Mouse (Mus musculus): ENCODE data around the gene Kif23.

Kif23 gene

DNA sequence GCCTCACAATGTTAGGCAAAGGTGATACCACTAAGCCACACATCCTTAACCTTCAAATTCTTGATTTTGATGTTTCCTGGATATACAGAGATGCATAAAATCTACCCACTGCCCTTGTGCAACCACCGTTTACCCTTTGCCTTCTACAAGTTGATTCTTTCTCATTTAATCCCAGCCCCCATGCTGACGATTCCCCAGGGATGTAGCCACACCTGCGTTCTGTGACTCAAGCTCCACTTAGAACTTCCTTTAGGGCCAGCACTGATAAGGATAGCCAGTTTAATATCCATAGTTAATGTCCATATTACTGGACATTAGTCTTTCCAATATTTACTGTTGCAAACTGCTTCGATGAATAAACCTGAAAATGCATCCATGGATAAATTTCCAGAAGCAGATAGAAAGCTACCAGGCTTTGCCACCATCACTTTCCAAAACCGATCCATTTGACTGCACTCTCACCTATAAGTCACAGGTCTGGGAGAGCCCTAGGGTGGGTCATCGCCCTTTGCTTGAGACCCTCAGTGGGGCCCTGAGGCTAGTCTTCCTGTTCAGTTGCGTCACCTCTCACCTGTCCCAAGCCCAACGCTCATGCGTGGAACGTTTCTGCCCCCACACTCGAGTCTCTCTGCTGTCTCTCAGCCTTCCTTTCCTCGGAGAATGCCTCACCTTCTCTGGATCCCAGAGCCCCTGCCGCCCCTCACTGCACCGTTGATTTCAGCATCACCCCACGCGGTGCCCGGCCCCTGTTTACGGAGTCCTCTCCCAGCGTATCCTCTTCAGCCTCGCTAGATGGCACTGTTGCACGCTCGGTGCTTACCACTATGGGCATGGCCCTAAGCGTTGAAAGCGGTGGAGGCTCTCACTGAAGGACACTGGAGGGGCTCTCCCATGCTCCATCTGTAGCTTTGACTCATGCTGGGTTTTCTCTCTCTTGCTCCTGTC is 1.1 kb upstream of the Kif23 start:
- DNase-seq (ENCODE audit: low read depth, low spot score) = peak; percentile 79

DNA sequence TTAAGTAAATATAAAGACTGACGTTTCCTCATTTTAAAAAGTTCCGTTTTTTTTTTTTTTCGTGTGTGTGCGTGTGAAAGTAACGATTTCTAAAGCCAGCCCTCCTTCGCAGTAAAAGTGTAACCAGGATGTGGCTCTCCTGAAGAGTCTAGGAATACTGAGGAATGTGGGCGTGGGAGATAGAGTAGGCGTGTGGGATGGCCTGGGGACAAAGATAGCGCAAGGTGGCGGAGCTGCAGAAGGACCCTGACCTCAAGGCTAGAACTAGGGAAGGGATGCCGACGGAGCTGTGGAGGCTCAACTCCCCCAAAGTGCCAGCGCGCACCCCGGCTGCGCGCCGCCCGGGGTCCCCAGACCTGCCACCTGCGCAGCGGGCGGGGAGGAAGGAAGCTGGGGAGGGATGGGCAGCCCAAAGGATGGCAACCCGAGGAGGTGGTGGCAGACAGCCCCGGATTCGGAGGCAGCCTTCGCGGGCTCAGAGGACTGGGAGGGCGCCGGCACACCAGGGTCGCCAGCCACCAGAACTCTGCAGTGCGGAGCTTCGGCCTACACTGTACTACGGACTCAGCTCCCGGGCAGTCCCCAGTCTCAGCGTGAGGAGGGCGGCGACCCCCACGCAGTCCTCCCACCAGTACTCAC is 482 bp downstream of the Kif23 start:
- no peak for DNase-seq (ENCODE audit: low read depth, low spot score)

DNA sequence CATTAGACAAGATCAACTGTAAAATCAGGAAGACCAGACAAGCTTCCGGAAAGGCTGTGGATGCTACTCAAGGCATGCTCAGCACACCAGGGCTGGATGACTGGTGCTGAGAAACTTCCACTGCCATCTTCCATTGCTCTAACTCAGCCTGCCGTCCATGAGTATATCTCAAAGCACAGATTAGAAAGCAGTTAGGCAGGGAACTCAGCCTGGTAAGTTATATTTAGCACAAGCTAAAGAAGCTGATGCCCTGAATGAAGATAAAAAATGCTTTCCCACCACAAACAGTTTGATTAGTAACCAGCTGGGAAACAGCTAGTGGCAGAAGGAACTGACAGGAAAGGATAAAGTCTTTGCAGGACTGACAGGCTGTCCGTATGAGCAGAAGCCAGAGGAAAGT is 5.5 kb downstream of the Kif23 start:
- no peak for DNase-seq (ENCODE audit: low read depth, low spot score)

DNA sequence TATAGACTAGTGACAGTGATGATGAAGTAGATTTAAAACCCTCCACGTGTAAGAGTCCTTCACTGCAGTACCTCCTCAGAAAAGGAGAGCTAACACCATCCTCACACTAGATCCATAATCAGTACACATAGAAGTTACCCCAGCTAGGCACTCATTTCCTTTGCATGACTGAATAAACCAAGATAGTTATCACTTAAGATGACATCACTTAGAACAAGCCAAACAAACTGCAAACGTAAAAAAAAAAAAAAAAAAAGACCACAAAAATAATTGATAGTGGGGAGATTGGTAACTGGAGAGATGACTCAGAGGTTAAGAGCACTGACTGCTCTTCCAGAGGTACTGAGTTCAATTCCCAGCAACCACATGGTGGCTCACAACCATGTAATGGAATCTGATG is 13.2 kb downstream of the Kif23 start:
- DNase-seq (ENCODE audit: low read depth, low spot score) = no peak

DNA sequence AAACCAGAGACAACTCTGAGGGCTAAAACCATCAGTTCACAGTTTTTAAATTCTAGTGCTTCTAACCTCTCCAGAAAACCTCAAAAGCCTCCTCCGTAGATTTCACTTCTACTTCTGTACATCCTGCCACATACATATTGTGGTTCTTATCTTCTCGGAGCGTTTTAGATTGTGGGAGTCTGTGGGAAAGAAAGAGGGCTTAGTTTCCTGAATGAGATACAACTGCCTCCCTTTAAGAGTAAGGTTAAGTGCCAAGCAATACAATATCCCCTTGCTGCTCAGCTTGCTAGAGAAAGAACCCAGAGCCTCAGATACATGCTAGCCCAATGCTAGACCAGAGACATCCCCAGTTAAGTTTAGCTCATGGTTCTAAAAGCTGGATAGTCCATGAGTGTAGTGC is 14.6 kb downstream of the Kif23 start:
- DNase-seq (ENCODE audit: low read depth, low spot score) = no peak

DNA sequence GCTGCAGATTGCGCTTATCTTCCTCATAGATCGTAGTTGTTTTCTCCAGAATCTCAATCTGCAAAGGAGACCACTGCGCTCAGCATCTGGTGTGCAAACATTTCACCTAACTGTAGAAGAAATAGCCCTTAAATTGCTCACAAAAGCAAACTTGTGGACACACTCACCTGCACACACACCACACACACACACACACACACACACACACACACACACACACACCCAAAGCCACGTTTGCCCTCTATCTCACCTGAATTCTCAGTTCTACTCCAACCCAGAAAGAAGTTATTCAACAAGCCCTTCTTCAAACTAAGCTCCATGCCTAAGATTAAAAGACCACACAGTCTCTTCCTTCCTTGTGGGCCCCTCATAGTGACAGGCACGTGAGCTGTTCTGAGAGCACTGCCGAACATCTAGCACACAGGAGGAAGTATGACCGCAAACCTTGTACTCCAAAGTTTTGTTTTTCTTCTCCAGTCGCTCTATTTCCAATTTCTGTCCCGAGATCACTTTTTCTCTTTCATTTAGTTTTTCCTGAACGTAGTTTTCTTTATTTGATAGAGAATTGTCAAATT is 21.4 kb downstream of the Kif23 start:
- no peak for DNase-seq (ENCODE audit: low read depth, low spot score)

DNA sequence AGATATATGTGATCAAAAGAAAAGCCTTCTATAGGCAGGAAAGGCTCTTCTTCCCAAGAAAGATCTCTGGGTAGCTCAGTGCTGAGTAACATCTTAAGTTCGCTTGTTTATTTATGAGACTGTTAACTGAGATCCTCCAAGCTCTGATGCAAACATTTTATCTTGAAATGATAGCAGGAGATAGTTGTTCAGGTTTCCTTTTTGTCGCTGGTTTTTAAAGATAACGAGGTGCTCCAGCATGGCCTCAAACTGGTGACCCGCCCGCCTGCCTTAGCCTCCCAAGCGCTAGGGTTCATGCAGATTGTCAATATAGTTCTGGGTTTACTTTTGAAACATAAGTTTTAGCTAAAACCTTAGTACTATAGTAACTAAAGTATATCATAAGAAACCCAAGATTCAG is 26.2 kb downstream of the Kif23 start:
- no peak for DNase-seq (ENCODE audit: low read depth, low spot score)

DNA sequence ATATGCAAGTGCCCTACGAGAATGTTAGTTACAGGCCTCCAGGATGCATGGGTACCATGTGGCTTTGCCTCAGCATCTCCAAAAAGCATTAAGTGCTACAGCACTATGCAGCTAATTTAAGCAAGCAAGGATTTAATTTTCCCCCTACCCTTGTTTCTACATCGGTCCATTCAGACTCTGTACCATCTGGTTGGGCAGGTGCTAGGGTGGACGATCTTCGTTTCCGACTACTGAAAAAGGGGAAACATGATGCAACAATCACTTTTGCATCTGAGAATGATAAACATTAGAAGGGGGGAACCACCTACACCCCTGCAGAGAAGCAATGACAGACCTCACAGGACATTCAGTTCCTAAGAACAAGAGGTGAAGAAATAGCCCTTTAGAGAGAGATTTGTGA is 27.1 kb downstream of the Kif23 start:
- DNase-seq (ENCODE audit: low read depth, low spot score) = no peak

DNA sequence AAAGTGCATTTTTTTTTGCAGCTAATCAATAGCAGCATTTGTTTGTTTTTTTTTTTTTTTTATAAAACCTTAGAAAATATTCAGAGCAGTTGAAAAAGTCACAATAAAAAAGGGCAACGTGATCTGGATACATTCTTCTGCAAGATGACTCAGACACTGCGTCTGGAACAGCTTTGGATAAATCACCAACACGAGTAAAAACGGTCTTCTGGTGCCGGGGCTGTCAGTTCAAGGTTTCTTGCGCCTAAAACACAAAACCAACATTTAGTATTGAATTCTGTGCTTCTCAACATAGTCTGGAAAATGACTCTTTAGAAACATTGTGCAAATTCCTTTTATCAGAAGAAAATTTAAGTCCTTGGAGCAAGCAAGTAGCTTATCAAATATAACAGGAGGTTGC is 29.1 kb downstream of the Kif23 start:
- no peak for DNase-seq (ENCODE audit: low read depth, low spot score)

DNA sequence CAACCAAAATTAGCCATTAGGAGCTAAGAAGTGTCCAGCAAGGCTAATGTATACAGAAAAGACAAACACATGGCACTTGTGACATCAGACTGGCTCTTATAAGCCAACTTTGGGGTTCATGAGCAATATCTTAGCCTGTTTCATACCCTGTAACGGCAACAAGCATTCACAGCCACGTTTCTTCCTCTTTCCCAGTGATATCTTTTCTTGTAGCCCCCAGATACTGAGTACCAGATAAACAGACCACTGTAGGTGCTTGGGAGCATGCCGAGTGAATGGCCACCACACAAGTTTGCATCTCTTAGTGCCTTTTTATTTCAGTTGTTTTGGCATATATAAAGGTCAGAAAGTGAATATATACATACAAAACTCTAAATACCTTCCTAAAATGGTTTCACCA is 29.6 kb downstream of the Kif23 start:
- no peak for DNase-seq (ENCODE audit: low read depth, low spot score)

DNA sequence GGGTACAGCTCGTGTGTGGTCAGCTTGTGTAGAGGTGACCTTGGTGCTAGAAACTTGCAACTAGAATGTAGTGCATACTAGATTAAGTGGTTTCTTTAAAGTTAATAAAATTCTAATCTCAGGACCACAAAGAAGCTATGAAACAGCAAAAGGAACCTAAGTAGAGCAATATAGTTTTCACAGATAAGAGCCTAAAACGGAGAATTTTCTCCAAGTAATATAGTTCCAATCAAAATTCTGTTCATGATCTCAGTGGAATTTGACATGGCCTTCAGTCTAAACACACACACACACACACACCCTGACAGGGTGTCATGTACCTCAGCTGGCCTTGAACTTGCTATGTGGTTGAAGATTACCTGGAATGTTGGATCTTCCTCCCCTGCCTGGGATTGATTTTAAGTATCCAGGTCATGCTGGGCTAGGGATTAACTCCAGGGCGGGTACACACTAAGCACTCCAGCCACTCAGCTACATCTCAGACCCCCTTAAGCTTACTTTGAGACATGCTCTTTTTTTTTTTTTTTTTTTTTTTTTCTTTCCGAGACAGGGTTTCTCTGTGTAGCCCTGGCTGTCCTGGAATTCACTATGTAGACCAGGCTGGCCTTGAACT is 31.1 kb downstream of the Kif23 start:
- DNase-seq (ENCODE audit: low read depth, low spot score) = no peak

DNA sequence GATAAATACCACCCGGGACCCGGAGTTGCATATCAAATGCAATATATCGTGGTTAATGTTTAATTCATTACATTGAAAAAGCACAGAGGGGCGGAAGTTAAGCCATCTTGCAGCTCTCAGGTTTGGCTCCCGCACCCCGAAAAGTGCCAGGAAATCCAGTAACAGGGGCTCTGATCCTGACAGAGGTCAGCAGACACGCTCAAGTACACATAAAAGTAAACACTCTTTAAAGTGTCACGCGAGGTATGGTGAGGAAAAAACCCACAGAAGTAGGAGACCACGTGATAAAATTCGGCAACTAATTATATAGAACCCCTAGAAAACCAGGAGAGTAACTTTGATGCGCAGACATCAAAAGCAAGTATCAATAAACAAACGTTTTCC is 31.7 kb downstream of the Kif23 start:
- no peak for DNase-seq (ENCODE audit: low read depth, low spot score)

DNA sequence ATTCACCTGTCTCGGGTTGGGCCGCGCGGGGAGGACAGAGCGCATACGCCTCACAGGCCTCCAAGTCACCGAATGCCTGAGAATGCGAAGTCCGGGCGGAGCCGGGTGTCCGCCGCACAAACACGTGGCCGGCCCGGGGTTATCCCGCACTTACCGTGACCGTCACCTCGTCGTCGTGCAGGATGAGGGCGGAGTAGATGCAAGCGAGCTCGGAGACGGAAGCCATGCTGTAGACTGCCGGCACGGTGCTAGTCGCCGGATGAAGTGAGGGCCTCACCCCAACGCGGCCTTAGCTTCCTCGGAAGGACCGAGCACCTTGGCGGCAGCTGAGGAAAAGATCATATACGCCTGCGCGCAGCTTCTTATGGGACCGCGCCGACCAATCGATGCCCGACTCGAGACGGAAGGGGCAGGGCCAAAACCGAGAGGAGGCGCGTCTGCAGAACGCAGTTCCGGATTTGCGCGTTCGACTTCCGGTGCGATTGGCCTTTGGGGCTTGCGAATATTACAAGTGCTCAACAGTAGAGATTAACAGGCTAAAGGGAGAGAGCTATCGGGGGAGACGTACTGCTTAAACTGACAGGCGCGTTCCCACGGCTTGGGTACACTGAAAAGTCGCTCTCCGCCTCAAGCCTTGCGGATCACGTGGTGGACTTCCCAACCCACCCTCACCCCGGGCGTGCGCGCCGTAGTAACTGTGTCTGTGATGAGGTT is 32.2 kb downstream of the Kif23 start, which contains the start of gene Rplp1:
Gene Rplp1 (minus strand): TSS at position 340 of the 714 bp plus-strand sequence.
- DNase-seq (ENCODE audit: low read depth, low spot score) = peak; percentile 95

DNA sequence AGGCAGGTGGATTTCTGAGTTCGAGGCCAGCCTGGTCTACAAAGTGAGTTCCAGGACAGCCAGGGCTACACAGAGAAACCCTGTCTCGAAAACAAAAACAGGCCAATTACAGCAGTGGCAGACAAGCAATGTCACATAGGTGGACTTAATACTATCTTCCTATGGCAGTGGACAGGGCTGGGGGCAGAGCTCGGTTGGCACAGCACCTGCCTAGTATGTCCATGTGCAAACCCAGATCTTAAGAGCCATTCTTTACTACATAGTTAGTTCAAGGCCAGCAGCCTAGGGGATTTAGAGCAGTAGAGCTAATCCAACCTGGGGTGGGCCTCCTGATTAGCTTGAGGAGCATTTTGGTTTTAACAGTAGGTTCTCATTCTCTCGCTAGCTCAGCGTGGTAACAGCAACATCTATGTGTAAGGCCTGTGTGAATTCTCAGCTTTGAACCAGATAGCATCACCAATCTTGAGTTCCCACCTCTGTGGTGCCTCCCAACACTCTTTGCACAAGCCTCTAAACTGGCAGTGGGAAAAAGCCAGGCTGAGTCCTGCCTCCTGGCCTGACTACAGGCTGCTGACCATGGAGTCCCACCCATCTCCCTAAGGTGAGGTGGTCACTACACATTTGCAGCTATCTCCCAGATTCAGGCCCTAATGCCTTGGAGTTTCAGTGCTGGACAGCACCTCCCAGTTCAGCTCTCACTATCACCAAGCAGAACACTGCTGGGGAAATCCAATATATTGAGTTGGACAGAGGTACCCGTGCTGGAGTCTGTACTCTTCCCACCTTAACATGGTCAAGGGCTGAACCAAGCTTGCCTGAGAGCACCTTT is 35.1 kb downstream of the Kif23 start:
- no peak for DNase-seq (ENCODE audit: low read depth, low spot score)

DNA sequence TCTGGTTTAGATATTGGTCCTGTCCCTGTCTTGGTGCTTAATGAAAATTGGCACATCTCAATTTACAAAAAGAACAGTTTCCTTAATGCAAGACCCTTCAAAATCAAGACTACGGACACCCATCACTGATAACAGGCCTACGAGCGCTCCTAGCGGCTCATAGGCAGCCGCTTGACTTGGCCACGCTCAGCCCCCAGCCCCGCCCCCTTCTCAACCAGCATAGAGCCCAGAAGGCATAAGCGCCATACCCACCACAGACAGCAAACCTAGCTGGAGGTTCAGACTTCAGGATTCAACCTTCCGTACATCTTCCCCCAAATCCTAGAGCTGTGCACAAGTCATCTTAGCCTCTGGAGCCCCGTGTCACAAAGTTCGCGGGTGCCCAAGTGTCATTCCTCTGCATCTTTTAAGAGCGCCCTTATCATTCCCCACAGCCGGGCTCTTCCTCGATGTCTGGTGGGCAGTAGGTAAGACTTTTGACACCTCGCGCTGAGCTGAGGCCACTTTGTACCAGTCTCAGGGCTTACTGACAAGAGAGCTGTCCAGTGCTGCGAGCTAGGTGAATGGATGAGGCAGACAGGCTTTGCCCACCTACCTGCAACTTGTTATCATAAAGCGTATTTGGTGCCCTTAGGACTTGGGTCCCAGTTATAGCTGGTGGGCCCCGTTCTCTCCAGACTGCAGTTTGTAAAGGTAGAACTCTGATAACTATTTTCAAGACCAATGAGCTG is 35.9 kb downstream of the Kif23 start:
- DNase-seq (ENCODE audit: low read depth, low spot score) = no peak

DNA sequence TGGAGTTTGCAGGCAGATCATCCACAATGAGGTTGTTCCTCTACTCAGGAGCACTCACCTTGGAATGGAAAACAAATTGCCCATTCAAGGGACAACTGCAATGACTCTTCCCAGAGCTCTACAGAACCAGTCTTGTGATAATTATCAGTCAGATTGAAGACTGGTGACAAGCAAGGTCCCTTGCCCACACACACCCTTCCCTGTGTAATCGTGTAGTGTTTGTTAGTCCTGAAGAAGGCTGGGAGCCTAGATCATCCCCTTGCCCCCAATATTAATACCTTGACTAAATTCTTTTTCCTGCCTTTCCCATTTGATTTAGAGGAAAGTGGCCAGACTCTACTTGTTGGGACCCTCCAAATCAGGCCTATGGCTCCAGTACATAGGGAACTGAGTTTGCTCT is 36.9 kb downstream of the Kif23 start:
- DNase-seq (ENCODE audit: low read depth, low spot score) = no peak

DNA sequence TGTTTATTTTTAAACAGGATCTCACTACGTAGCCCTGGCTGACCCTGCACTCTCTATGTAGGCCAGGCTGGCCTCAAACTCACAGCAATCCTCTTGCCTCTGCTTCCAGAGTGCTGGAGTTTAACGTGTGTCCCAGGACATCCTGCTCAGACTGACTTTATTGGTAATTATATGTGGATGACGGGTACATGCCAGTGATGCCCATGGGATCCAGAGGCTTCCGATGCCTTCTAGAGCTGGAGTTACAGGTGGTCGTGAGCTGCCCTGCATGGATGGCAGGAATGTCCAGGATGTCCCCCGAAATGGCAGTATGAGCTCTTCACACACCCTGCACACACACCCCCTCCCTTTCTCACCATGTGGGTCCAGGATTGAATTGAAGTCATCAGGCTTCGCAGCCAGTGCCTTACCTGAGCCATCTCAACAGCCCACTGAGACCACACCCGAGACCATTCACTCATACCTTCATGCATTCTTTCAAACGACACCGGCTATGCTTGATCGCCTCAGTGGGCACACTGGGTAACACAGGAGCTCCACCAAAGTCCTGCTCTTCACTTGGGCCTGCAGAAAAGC is 37.7 kb downstream of the Kif23 start:
- DNase-seq (ENCODE audit: low read depth, low spot score) = no peak

DNA sequence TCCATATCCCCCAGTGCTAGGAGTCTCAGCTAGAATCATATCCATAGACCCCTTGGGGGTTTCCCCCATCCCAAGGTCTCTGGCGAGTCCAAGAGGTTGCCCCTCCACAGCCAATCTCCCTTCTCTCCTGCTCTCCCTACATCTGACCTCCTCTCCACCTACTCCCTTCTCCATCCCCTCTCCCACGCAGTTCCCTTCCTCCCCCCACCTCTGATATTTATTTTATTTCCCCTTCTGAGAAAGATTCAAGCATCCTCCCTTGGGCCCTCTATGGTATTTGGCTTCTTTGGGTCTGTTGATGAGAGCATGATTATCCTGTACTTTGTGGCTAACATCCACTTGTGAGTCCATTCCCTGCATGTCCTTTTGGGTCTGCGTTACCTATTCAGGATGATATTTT is 38.2 kb downstream of the Kif23 start:
- DNase-seq (ENCODE audit: low read depth, low spot score) = no peak

DNA sequence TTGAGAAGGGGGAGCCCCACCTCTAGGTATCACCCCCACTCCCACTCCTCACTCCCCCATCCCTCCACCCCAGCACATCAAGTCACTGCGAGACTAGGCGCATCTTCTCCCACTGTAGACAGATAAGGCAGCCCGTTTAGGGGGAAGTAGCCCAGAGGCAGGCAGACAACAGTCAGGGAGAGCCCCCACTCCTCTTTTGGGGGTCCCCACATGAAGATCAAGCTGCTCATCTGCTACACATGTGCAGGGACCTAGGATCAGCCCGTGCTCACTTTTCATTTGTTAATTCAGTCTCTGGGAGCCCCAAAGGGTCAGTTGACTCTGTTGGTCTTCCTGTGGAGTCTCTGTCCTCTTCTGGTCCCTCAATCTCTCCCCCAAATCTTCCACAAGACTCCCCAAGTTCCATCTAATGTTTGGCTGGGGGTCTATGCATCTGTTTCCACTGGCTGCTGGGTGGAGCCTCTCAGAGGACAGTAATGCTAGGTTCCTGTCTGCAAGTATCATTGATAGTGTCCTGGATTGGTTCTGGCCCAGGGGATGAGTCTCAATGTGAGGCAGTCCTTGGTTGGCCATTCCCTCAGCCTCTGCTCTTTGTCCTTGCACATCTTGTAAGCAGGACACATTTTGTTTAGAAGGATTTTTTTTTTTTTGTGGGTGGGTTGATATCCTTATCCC is 38.8 kb downstream of the Kif23 start:
- no peak for DNase-seq (ENCODE audit: low read depth, low spot score)

Data from retina, postnatal 7 days (tissue).